Mouse (Mus musculus): ENCODE data around the gene Arfgap1.

Gene Arfgap1

GRCm38 (mm10) chr2:180986449-180986848, 19.4 kb downstream of the Arfgap1 start, which contains the start of gene Col20a1:
Col20a1 (plus strand) TSS chr2:180986535.
- DNase-seq, result no peak

DNA sequence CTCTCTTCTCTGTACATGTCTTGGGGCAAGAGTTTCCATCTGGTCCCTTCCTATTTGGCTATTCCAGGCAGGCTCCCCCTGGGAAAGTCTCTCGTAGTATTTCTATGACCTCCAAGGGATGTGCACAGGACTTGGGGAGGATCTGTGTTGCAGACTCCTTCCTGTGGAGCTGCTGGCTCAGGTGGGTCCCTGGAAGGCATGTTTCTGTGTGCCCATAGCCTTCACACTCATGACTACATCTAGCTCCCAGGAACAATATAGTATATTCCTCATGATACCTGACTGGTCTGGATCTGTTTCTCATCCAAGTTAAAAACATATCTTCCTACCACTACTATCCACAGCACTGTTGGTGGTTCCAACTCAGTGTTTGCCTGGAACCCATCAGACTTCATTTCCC, 20.0 kb downstream of the Arfgap1 start:
- DNase-seq, result no peak

GRCm38 (mm10) chr2:180987432-180988030, 20.5 kb downstream of the Arfgap1 start:
- no peak for DNase-seq

- DNase-seq, result no peak
These were observed 21.4 kb downstream of the Arfgap1 start for GRCm38 (mm10) chr2:180988347-180988913.

DNA sequence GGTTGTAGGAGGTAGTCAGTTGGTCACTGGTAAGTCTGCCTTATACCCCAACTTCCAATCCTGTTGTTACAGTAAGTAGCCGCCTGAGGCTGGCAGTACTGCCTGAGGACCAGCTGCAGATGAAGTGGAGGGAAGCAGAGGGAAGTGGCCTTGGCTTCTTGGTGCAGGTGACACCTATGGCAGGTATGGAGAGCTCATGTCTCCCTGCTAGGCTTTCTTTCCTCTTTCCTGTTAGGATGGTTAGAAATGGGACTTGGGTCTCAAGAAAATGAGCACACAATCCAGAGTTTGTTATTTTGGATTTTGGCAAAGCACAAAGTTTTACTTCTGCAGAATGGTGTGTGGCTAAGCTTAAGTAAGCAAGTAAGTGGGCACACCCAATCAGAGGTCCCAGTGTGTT, 21.9 kb downstream of the Arfgap1 start:
- no peak for DNase-seq

- DNase-seq, result no peak
These were observed 23.3 kb downstream of the Arfgap1 start for GRCm38 (mm10) chr2:180990347-180990746.

- no peak for DNase-seq
These were observed 27.3 kb downstream of the Arfgap1 start for GRCm38 (mm10) chr2:180994360-180994759.

DNA sequence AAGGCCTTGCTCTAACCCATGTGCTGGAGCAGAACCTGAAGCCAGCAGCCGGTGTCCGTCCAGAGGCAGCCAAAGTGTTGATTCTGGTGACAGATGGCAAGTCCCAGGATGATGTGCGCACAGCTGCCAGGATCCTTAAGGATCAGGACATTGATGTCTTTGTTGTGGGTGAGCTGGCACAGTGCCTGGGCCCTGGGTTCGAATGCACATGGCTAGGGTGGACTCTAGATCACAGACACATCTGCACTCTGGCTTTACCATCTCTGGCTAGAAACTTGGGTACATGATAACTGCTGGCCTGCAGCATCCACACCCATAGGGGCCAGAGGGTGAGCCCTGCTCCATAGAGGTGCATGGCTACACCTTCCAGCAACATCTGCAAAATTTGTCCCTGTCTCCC, 28.4 kb downstream of the Arfgap1 start:
- no peak for DNase-seq

GRCm38 (mm10) chr2:180996436-180996835, 29.4 kb downstream of the Arfgap1 start:
- peak; percentile 43 to 56 for DNase-seq

GRCm38 (mm10) chr2:180996905-180997304, 29.9 kb downstream of the Arfgap1 start:
- DNase-seq, result no peak

GRCm38 (mm10) chr2:181007054-181007453, 40.0 kb downstream of the Arfgap1 start:
- no peak for DNase-seq

GRCm38 (mm10) chr2:181008339-181008738, 41.3 kb downstream of the Arfgap1 start:
- no peak for DNase-seq

- no peak for DNase-seq
These were observed 64.4 kb downstream of the Arfgap1 start for GRCm38 (mm10) chr2:181031406-181031934.

All from cerebellum, postnatal 36 days (tissue).